ENCODE assay signal across 15 mouse cellular contexts in the genomic region with DNA sequence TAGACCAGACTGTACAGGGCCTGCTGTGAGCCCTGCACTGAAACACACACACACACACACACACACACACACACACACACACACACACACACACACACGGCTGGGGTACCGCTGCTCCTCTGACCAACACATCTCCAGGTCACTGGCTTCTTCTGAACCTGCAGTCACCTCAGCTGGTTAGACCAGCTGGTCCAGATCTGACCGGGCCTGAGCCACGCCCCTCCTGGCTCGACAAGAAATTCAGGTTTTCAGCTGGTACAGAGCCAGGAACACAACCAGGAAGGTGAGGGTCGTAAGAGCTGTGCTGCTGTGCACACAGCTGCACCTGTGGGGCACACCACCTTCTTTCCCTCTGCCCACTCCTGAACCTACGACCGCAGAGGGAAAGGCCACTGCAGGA. TPM values are rescaled to one million over a fixed set of nuclear protein-coding genes. Genes with fewer than 3 reads are reported as not detected.
A peak's percentile ranks its signal among the peaks of the same experiment; 100 is the strongest.
DNase-seq lines count a peak whose midpoint lies in the region; ATAC-seq lines count a peak whose summit lies in the region.
"Had no signal": no experiment of that assay in that cellular context is flagged by ENCODE, and none has a peak within 500 bp of the region (broad histone marks: within the 10 kb centered on the region; RNA-seq: fewer than 3 reads in every experiment).

No protein-coding gene starts in this region.

- H3K9ac ChIP-seq in lung, embryonic 16.5 days (ENCODE audit: low read length), result no peak overlapping the region
- no peak overlapping the region for H3K9ac ChIP-seq in heart, embryonic 11.5 days (ENCODE audit: low read depth, low read length)

- peak; percentile 75 for ATAC-seq in lung, embryonic 16.5 days (ENCODE audit: low read depth)
- ATAC-seq in cerebellum, adult (ENCODE audit: insufficient number of reproducible peaks, low FRiP score, low TSS enrichment), result no peak
- no peak for ATAC-seq in heart, embryonic 11.5 days (replicated peaks; ENCODE audit: insufficient number of reproducible peaks, low FRiP score, low TSS enrichment)
- ATAC-seq: CD4-positive, CD25-positive, alpha-beta regulatory T cell, adult 4 months; hindbrain, postnatal 0 days had no signal

- WGBS in lung, embryonic 16.5 days, result 41% methylated on average over 7 of the region's 8 CpGs
- 40% methylated on average over 8 of the region's 8 CpGs for WGBS in heart, embryonic 11.5 days (ENCODE audit: insufficient replicate concordance)

- H3K4me1 ChIP-seq in lung, embryonic 16.5 days (replicated peaks; ENCODE audit: control insufficient read depth, insufficient read depth, low read length), result peaks cover 51% of the 10 kb centered on the region
- H3K4me1 ChIP-seq in heart, embryonic 11.5 days (ENCODE audit: control insufficient read depth, insufficient read depth, low read length), result peaks cover 62% of the 10 kb centered on the region

- H3K9me3 ChIP-seq in lung, embryonic 16.5 days (ENCODE audit: control insufficient read depth, low read length), result no peaks in the 10 kb centered on the region
- H3K9me3 ChIP-seq in heart, embryonic 11.5 days (replicated peaks; ENCODE audit: control insufficient read depth, low read length), result no peaks in the 10 kb centered on the region
- H3K9me3 ChIP-seq: neural tube, embryonic 13.5 days had no signal

- H3K4me2 ChIP-seq in lung, embryonic 16.5 days (ENCODE audit: low read depth, low read length), result peak overlapping the region; percentile 22
- H3K4me2 ChIP-seq in heart, embryonic 11.5 days, result no peak overlapping the region
- H3K4me2 ChIP-seq: neural tube, embryonic 13.5 days had no signal

- H3K27me3 ChIP-seq in lung, embryonic 16.5 days (ENCODE audit: control insufficient read depth, insufficient read depth, low read depth, low read length), result no peaks in the 10 kb centered on the region
- H3K27me3 ChIP-seq in heart, embryonic 11.5 days (ENCODE audit: control insufficient read depth, insufficient read depth, low read length), result no peaks in the 10 kb centered on the region
- H3K27me3 ChIP-seq: neural tube, embryonic 13.5 days had no signal

- peak overlapping the region; percentile 81 for H3K27ac ChIP-seq in lung, embryonic 16.5 days (ENCODE audit: low read length)
- no peak overlapping the region for H3K27ac ChIP-seq in heart, embryonic 11.5 days (ENCODE audit: low read depth, low read length)
- H3K27ac ChIP-seq: hindbrain, postnatal 0 days; macrophage; neural tube, embryonic 13.5 days had no signal

- DNase-seq in urinary bladder, adult 18-20 months (ENCODE audit: low spot score in 2 of 2), result peak; percentile 85 to 86
- DNase-seq in urinary bladder, postnatal 10 days (ENCODE audit: low spot score), result no peak
- DNase-seq in kidney, postnatal 10 days, result peak; percentile 82
- no peak for DNase-seq in cerebellum, postnatal 10 days
- no peak for DNase-seq in MN1 (ENCODE audit: low spot score)
- DNase-seq: adrenal gland, postnatal 10 days; cerebellum, postnatal 36 days; gastrocnemius, postnatal 10 days had no signal

- no peak overlapping the region for H3K4me3 ChIP-seq in lung, embryonic 16.5 days (ENCODE audit: low read length)
- no peak overlapping the region for H3K4me3 ChIP-seq in heart, embryonic 11.5 days (ENCODE audit: low read depth, low read length)
- H3K4me3 ChIP-seq: neural tube, embryonic 13.5 days had no signal

- H3K36me3 ChIP-seq in lung, embryonic 16.5 days (ENCODE audit: control insufficient read depth, insufficient read depth, low read length), result no peaks in the 10 kb centered on the region
- H3K36me3 ChIP-seq in heart, embryonic 11.5 days (ENCODE audit: control insufficient read depth, insufficient read depth, low read length), result no peaks in the 10 kb centered on the region

RNA-seq across cellular contexts. Expression of gene Omp, which starts 13.2 kb away (rescaled TPM):
- 0.25 and 0.73 TPM in 2 replicates for polyA plus RNA-seq in lung, embryonic 16.5 days (2015; fragmentation: Nextera tagmentation; extraction: Ambion mirVana)
- polyA plus RNA-seq in heart, embryonic 11.5 days (2014; fragmentation: Nextera tagmentation; extraction: Ambion mirVana), result 0.37 and 0.47 TPM in 2 replicates
- polyA plus RNA-seq: CD4-positive, CD25-positive, alpha-beta regulatory T cell, adult 4 months; macrophage had no signal

RNA-seq across cellular contexts. Expression of gene Capn5, which starts 19.6 kb away (rescaled TPM):
- polyA plus RNA-seq in lung, embryonic 16.5 days (2015; fragmentation: Nextera tagmentation; extraction: Ambion mirVana), result 9.6 and 10.1 TPM in 2 replicates
- 5.8 and 6.4 TPM in 2 replicates for polyA plus RNA-seq in heart, embryonic 11.5 days (2014; fragmentation: Nextera tagmentation; extraction: Ambion mirVana)

RNA-seq across cellular contexts. Expression of gene Myo7a, which starts 39.2 kb away (rescaled TPM):
- 9.9 and 11.3 TPM in 2 replicates for polyA plus RNA-seq in lung, embryonic 16.5 days (2015; fragmentation: Nextera tagmentation; extraction: Ambion mirVana)
- polyA plus RNA-seq in heart, embryonic 11.5 days (2014; fragmentation: Nextera tagmentation; extraction: Ambion mirVana), result 8.4 and 11.9 TPM in 2 replicates

RNA-seq across cellular contexts. Expression of gene B3gnt6, which starts 40.8 kb away (rescaled TPM):
- 0.13 and 0.36 TPM in 2 replicates for polyA plus RNA-seq in lung, embryonic 16.5 days (2015; fragmentation: Nextera tagmentation; extraction: Ambion mirVana)
- 0.21 TPM in 1 of 2 replicates, not detected in the other for polyA plus RNA-seq in heart, embryonic 11.5 days (2014; fragmentation: Nextera tagmentation; extraction: Ambion mirVana)
- polyA plus RNA-seq: CD4-positive, CD25-positive, alpha-beta regulatory T cell, adult 4 months; macrophage had no signal

Comparison
In these comparisons a context has a peak if more than half of its experiments do, and no peak if none do; other contexts are left out.
1. DNase-seq: peak in urinary bladder, adult 18-20 months (2 of 2) and kidney, postnatal 10 days (single experiment); none in urinary bladder, postnatal 10 days (single experiment), cerebellum, postnatal 10 days (0 of 2) and MN1 (single experiment).